Mouse (Mus musculus) midbrain, embryonic 12.5 days (tissue): ENCODE measurements around the gene Ascc2. TPM values are rescaled to one million over a fixed set of nuclear protein-coding genes. Genes with fewer than 3 reads are reported as not detected.

Experiments
- ATAC-seq: fragments of 200-750 bp; cut with Nextera tagmentation; 2 replicates; pipeline ENCODE4 v1.8.0; 2017; ENCODE audit warnings: low read depth, moderate TSS enrichment, moderate library complexity; ENCODE audit not compliant: low FRiP score
- H3K27ac ChIP-seq: fragments of 300-500 bp; sonication (generic); replicated peaks from 2 replicates; pipeline ENCODE4 v1.5.1; 2016; ENCODE audit warnings: mild to moderate bottlenecking
- H3K27me3 ChIP-seq: fragments of 300-500 bp; sonication (generic); 2 replicates; pipeline ENCODE4 v1.6.1; 2016; ENCODE audit warnings: mild to moderate bottlenecking
- H3K36me3 ChIP-seq: fragments of 300-500 bp; sonication (generic); 2 replicates; pipeline ENCODE4 v1.6.1; 2016
- H3K4me1 ChIP-seq: fragments of 300-500 bp; sonication (generic); 2 replicates; pipeline ENCODE4 v1.6.1; 2016
- H3K4me2 ChIP-seq: fragments of 300-500 bp; sonication (generic); replicated peaks from 2 replicates; pipeline ENCODE4 v1.6.1; 2016; ENCODE audit warnings: mild to moderate bottlenecking, moderate library complexity
- H3K4me3 ChIP-seq: fragments of 300-500 bp; sonication (generic); 2 replicates; pipeline ENCODE4 v1.5.1; 2016; ENCODE audit warnings: mild to moderate bottlenecking
- H3K9ac ChIP-seq: fragments of 300-500 bp; sonication (generic); replicated peaks from 2 replicates; pipeline ENCODE4 v1.6.1; 2016; ENCODE audit warnings: mild to moderate bottlenecking, moderate library complexity
- H3K9me3 ChIP-seq: fragments of 300-500 bp; sonication (generic); 2 replicates; pipeline ENCODE4 v1.6.1; 2016; ENCODE audit warnings: mild to moderate bottlenecking
- WGBS: fragments of 180-500 bp; shearing (Covaris S2); methylation state at CpG from one replicate; pipeline ENCODE4 v1.1.7; 2016; 5-methylcytosine and 5-hydroxymethylcytosine counted together
- polyA plus RNA-seq: library from polyadenylated mRNA; unstranded; fragments of >200 nt; fragmentation: Nextera tagmentation; extraction: Ambion mirVana; gene quantifications from 2 replicates; pipeline ENCODE4 v1.2.1, GENCODE M21; 2016

Gene Ascc2
- polyA plus RNA-seq, 1 experiment from 2014 or later: 30.4 TPM

DNA sequence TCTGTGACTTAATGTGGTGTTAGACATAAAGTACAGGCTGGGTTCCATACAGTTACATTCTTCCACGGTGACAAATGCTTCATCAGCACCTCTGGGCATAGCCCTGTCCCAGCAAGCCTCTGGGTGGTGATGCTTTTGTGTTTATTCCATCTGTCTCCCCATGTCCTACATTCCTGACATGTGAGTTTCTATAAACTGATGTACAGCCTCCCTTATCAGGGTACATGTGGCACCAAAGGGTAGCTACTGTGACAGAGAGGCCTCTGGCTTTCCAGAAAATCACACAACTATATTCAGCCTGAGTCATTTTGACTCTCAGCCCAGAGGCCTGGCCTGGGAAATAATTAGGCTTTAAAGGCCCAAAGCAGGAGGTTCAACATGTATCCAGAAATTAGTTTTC is 31.0 kb upstream of the Ascc2 start:
- Histone ChIP-seq H3K27ac (no peak overlapping the region), H3K4me2 (no peak overlapping the region), H3K27me3 (no peaks in the 10 kb centered on the region), H3K9me3 (no peaks in the 10 kb centered on the region), H3K4me1 (peaks cover 12% of the 10 kb centered on the region), H3K4me3 (no peak overlapping the region), H3K36me3 (no peaks in the 10 kb centered on the region), H3K9ac (no peak overlapping the region)
- ATAC-seq: no peak
- 88% methylated on average over 1 of the region's 1 CpGs for WGBS

DNA sequence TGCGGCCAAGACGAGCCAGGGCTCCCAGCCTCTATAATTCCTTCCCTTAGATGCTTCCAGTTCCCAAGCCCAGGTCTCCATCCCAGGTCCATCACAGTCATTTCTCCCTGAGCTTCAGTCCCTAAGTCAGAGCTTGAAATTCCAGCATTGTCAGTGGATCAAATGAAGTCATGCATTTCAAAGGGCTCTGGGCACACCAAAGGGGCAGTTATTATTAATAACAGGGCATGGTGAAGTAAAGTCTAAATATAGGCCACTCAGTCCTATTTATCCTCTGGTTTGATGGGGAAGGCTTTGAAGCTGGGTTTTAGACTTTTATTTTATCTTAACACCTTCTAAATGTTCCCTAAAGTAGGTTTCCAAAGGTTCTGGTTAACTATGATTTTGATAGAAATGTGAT is 25.6 kb upstream of the Ascc2 start:
- no peaks in the 10 kb centered on the region for H3K9me3 ChIP-seq
- ATAC-seq: no peak
- no peaks in the 10 kb centered on the region for H3K36me3 ChIP-seq
- no peak overlapping the region for H3K4me3 ChIP-seq
- 83% methylated on average over 2 of the region's 2 CpGs for WGBS
- no peaks in the 10 kb centered on the region for H3K27me3 ChIP-seq
- no peak overlapping the region for H3K4me2 ChIP-seq
- no peak overlapping the region for H3K27ac ChIP-seq
- H3K4me1 ChIP-seq: no peaks in the 10 kb centered on the region
- no peak overlapping the region for H3K9ac ChIP-seq

DNA sequence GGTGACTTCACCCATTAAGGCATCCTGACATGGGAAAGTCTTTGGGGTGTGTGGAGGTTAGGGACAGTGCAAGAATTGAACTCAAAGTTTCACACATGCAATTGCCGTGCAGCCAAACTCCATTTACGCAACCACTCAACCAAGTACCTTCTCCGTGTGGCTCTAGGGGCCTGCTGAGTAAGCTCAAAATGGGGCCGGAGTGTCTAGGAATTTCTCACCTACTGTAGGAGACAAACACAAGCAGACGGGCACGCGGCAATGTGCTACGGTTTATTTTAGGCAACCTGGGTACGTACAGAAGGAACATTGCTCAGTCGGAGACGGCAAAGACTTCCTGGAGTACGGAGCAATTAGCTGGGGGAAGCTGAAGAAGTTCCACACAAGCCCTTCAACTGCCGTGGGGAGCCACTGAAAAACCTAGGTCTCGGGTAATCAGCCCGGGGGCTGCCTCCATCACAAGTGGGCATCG is 17.5 kb upstream of the Ascc2 start, which contains the start of gene Gm11032:
Gene Gm11032, plus strand, starts transcription at position 51 of the 469 bp plus-strand sequence.
- ATAC-seq: no peak
- Histone ChIP-seq H3K4me3 (no peak within 1 kb of the TSS), H3K4me2 (no peak within 1 kb of the TSS), H3K27me3 (no peaks in the 10 kb centered on the region), H3K4me1 (no peaks in the 10 kb centered on the region), H3K9ac (no peak within 1 kb of the TSS), H3K9me3 (no peaks in the 10 kb centered on the region), H3K27ac (no peak within 1 kb of the TSS), H3K36me3 (no peaks in the 10 kb centered on the region)
- 88% methylated on average over 16 of the region's 16 CpGs for WGBS

DNA sequence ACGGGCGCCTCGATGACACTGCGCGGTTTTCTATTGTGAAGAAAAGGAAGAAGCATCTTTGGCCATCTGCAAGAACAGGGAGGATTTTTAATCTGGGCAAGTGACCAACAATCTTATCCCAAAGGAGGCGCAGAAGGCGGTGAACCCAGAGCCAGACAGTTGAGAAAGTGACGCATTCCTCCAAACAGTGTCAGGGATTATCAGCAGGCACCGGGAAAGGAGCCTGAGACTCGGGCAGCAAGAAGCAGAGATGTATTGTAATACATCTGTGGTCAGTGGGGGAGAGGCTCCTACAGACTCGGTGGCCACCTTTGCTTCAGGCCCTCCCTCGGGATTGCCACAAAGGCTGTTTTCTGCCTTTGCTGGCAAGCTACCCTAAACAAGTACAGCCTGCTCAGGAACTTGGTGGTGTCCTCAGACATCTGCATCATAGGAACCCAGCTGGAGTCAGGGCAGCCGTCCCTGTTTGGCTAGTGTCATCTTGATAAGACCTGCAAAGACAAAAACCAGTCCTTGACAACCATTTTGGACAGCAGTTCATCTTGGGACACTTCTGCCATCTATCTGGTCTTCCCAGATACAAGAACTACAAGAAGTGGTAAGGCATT is 16.9 kb upstream of the Ascc2 start:
- Histone ChIP-seq H3K9ac (no peak overlapping the region), H3K27me3 (no peaks in the 10 kb centered on the region), H3K27ac (no peak overlapping the region), H3K4me1 (no peaks in the 10 kb centered on the region), H3K9me3 (no peaks in the 10 kb centered on the region), H3K4me3 (no peak overlapping the region), H3K4me2 (no peak overlapping the region), H3K36me3 (no peaks in the 10 kb centered on the region)
- ATAC-seq: no peak
- 57% methylated on average over 13 of the region's 13 CpGs for WGBS

DNA sequence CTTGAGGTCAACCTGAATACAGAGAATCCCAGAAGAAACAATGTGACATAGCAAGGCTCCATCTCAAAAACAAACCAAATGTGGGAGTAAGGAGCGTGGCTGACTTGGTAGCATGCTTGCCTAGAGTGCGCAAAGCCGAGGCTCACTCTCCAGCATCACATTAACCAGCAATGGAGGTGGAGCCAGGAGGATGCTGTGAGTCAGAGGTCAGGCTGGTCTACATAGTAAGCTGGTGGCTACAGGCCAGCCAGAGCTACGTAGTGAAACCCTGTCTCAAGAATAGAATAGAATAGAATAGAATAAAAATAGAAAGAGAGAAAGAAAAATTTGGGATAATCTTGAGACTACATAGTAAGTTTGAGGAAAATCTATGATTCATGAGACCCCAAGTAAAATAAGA is 15.7 kb upstream of the Ascc2 start:
- Histone ChIP-seq H3K9me3 (no peaks in the 10 kb centered on the region), H3K27me3 (no peaks in the 10 kb centered on the region), H3K4me2 (no peak overlapping the region), H3K36me3 (no peaks in the 10 kb centered on the region), H3K4me3 (no peak overlapping the region), H3K9ac (no peak overlapping the region), H3K4me1 (peaks cover 4% of the 10 kb centered on the region; the same call in 1 of the 2 replicates), H3K27ac (no peak overlapping the region)
- 79% methylated on average over 4 of the region's 4 CpGs for WGBS
- no peak for ATAC-seq

DNA sequence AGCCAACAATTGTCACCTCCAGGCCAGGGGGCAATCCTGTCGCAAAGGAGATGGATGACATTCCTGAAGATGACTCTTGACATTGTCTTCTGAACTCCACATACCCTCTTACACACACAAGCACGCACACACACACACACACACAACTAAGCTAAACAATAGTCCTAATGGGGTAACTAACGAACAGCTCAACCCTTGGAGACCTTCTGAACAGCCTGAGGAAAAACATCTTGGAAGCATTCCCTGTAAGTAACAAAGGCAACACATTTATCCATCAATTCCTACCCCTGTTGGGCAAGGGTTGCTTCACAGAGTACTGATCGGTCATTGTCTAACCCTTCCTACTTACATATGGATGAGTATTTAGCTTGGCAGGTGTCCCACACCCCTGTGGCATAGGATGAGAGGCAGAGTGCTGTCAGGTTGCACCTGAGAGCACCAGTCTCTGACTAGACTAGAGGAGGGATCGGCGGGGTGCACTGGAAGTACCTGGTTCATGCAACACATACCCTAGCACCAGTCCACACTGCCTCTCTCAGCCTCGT is 15.0 kb upstream of the Ascc2 start:
- Histone ChIP-seq H3K36me3 (no peaks in the 10 kb centered on the region), H3K27ac (no peak overlapping the region), H3K4me1 (peaks cover 4% of the 10 kb centered on the region; the same call in 1 of the 2 replicates), H3K9ac (no peak overlapping the region), H3K4me3 (no peak overlapping the region), H3K4me2 (no peak overlapping the region), H3K9me3 (no peaks in the 10 kb centered on the region), H3K27me3 (no peaks in the 10 kb centered on the region)
- 83% methylated on average over 7 of the region's 7 CpGs for WGBS
- ATAC-seq: no peak

DNA sequence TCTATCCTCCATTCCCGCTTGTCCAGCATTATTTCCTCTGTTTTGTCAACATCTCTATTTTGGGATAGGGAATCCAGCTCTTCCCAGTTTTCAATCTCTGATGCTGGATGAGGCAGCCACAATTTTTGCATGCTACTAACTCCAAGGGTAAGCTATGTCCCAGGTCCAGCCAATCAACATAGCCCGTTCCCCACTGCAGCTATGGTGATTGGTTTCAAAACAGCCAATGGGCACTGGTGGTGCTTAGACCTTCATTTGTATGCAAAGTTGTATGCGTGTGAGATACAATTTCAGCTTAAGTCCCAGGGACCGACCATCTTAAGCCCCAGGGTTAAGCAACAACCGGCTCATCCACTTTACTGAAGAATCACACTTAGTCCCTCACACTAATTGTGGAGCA is 14.6 kb upstream of the Ascc2 start:
- Histone ChIP-seq H3K36me3 (no peaks in the 10 kb centered on the region), H3K4me1 (peaks cover 4% of the 10 kb centered on the region; the same call in 1 of the 2 replicates), H3K4me2 (no peak overlapping the region), H3K27ac (0 out of 2 replicates have a peak overlapping the region, but pooled peaks have one; percentile 6), H3K9ac (no peak overlapping the region), H3K4me3 (no peak overlapping the region), H3K9me3 (no peaks in the 10 kb centered on the region), H3K27me3 (no peaks in the 10 kb centered on the region)
- 52% methylated on average over 5 of the region's 5 CpGs for WGBS
- ATAC-seq: 0 out of 2 replicates have a peak, but pooled peaks have one; percentile 63

DNA sequence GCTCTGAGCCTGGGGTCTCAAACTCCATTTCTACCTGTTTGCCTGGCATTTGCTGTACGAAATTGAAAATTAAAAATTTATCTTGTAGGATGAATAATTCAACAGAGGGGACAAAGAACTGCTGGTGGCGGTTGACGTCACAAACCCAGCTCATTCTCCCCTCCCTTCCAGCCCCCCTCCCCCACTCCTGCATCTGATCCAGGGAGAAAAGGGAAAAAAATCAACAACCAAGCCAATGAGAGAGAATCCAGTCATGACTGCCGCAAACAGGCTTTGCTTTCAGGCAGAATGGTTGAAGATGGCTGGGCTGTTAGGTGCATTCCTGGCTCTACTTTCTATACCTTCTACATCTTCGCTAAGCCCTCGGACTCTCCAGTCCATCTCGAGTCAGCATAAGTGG is 11.6 kb upstream of the Ascc2 start:
- Histone ChIP-seq H3K4me1 (peaks cover 8% of the 10 kb centered on the region; the same call in 1 of the 2 replicates), H3K9me3 (no peaks in the 10 kb centered on the region), H3K36me3 (no peaks in the 10 kb centered on the region), H3K27me3 (no peaks in the 10 kb centered on the region), H3K9ac (no peak overlapping the region), H3K27ac (no peak overlapping the region), H3K4me2 (no peak overlapping the region), H3K4me3 (no peak overlapping the region)
- no peak for ATAC-seq
- 72% methylated on average over 7 of the region's 7 CpGs for WGBS

DNA sequence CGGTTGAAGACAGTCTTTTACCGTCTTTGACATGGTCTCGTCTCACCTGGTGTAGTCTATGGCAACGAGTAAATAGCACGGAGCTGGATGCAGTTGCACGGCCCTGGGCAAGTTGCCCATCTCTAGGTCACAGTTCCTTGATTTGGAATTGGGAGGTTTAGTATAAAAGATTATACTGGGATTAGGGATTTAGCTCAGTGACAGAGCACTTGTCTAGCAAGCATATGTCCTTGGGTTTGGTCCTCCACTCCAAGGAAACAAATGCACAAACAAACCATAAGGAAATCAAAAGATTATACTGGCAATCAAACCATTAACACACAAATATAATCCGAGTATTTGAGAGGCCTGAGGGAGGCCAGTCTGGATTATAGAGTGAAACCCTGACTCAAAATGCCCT is 9.9 kb upstream of the Ascc2 start:
- Histone ChIP-seq H3K36me3 (no peaks in the 10 kb centered on the region), H3K9ac (no peak overlapping the region), H3K9me3 (no peaks in the 10 kb centered on the region), H3K4me1 (peaks cover 8% of the 10 kb centered on the region; the same call in 1 of the 2 replicates), H3K27me3 (0 out of 2 replicates have a peak, but pooled peaks cover 3% of the 10 kb centered on the region), H3K4me3 (no peak overlapping the region), H3K27ac (no peak overlapping the region), H3K4me2 (no peak overlapping the region)
- ATAC-seq: no peak
- 87% methylated on average over 7 of the region's 7 CpGs for WGBS

DNA sequence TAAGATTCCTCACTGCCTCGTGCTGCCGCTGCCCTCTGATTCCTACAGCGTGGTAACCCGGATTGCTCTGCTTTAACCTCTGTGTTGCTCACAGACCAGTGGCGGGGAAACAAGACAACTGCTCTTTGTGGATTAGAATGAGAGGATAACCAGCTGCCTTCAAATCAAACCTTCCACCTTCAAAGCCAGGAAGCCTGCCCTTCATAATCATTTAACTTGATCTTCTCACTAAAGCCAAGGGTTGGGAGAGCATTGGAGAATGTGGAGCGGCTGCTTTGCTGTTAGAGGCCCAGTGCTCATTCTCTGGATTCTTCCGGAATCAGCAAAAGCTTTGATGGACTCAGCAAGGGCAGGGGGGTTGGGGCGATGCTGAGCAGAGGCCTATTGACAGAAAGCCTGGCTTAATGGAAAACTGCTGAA is 7.7 kb upstream of the Ascc2 start:
- H3K9me3 ChIP-seq: no peaks in the 10 kb centered on the region
- WGBS: 31% methylated on average over 8 of the region's 8 CpGs
- no peak for ATAC-seq
- no peak overlapping the region for H3K4me2 ChIP-seq
- H3K9ac ChIP-seq: no peak overlapping the region
- H3K4me1 ChIP-seq: peaks cover 8% of the 10 kb centered on the region; the same call in 1 of the 2 replicates
- H3K36me3 ChIP-seq: no peaks in the 10 kb centered on the region
- 0 out of 2 replicates have a peak, but pooled peaks cover 9% of the 10 kb centered on the region for H3K27me3 ChIP-seq
- H3K4me3 ChIP-seq: no peak overlapping the region
- H3K27ac ChIP-seq: 0 out of 2 replicates have a peak overlapping the region, but pooled peaks have one; percentile 7

DNA sequence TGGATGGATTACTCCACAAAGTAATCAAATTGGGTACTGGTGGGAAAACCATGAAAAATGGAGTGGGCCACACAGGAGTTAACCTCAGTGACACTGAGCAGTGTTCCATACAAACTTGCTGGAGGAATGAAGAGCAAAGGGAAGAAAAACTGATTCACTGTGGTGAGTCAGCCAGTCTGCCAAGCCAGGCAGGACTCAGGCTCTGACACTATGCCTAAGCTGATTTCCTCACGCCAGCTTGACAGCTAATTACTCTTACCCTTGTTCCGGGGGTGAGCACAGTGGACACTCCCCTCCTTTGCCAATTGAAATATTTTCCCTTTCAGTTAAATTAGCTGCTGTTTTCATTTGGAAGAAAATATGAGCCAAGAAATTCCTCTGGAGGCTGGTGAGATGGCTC is 4.1 kb upstream of the Ascc2 start:
- 55% methylated on average over 2 of the region's 2 CpGs for WGBS

DNA sequence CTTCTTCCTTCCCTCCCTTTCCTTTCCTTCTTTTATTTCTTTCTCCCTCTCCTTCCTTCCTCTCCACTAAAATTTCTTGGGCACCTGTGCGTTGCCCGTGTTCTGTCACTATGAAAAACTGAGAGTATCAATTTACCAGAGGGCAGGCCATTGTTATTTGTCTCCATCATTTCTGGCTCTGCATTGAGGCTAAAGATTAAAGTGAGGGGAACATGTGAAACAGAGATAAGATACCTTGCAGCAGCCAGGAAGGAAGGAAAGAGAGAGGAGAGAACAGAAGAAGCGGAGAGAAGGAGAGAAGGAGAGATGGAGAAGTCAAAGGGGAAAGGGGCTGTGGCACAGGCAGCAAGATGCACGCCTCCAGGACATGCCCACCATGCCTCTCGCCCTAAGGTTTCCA is 3.2 kb upstream of the Ascc2 start:
- Histone ChIP-seq H3K4me3 (no peak overlapping the region), H3K27me3 (0 out of 2 replicates have a peak, but pooled peaks cover 9% of the 10 kb centered on the region), H3K36me3 (no peaks in the 10 kb centered on the region), H3K9ac (no peak overlapping the region), H3K4me1 (peaks cover 21% of the 10 kb centered on the region), H3K27ac (no peak overlapping the region), H3K9me3 (no peaks in the 10 kb centered on the region), H3K4me2 (no peak overlapping the region)
- ATAC-seq: no peak
- 72% methylated on average over 5 of the region's 5 CpGs for WGBS

More for the DNA sequence above, 4.1 kb upstream of the Ascc2 start:
- no peak overlapping the region for H3K27ac ChIP-seq
- no peaks in the 10 kb centered on the region for H3K9me3 ChIP-seq
- H3K9ac ChIP-seq: no peak overlapping the region
- H3K4me1 ChIP-seq: peaks cover 16% of the 10 kb centered on the region
- H3K4me2 ChIP-seq: no peak overlapping the region
- no peak overlapping the region for H3K4me3 ChIP-seq
- H3K27me3 ChIP-seq: 0 out of 2 replicates have a peak, but pooled peaks cover 9% of the 10 kb centered on the region
- no peaks in the 10 kb centered on the region for H3K36me3 ChIP-seq
- no peak for ATAC-seq
